Mouse (Mus musculus) heart, embryonic 10.5 days (tissue): ENCODE data around the gene Mlh1. TPM values are rescaled to one million over a fixed set of nuclear protein-coding genes. Genes with fewer than 3 reads are reported as not detected.

Experiments
- DNase-seq: peaks from one replicate; pipeline ENCODE4 v3.0.0-alpha.2; 2017; ENCODE audit warnings: low spot score
- H3K27ac ChIP-seq: fragments of 300-500 bp; sonication (generic); 2 replicates; pipeline ENCODE4 v1.5.1; 2016; ENCODE audit warnings: mild to moderate bottlenecking
- H3K27me3 ChIP-seq: fragments of 300-500 bp; sonication (generic); 2 replicates; pipeline ENCODE4 v1.6.1; 2016; ENCODE audit warnings: mild to moderate bottlenecking; ENCODE audit not compliant: poor library complexity, insufficient read depth, severe bottlenecking
- H3K36me3 ChIP-seq: fragments of 300-500 bp; sonication (generic); 2 replicates; pipeline ENCODE4 v1.6.1; 2016; ENCODE audit warnings: mild to moderate bottlenecking, moderate library complexity
- H3K4me1 ChIP-seq: fragments of 300-500 bp; sonication (generic); 2 replicates; pipeline ENCODE4 v1.6.1; 2016; ENCODE audit warnings: mild to moderate bottlenecking
- H3K4me3 ChIP-seq: fragments of 300-500 bp; sonication (generic); 2 replicates; pipeline ENCODE4 v1.5.1; 2016; ENCODE audit warnings: mild to moderate bottlenecking, moderate library complexity
- H3K9me3 ChIP-seq: fragments of 300-500 bp; sonication (generic); 2 replicates; pipeline ENCODE4 v1.6.1; 2016; ENCODE audit warnings: mild to moderate bottlenecking, moderate library complexity
- WGBS: fragments of 180-500 bp; shearing (Covaris S2); methylation state at CpG from one replicate; pipeline ENCODE4 v1.1.7; 2016; 5-methylcytosine and 5-hydroxymethylcytosine counted together
- polyA plus RNA-seq: library from polyadenylated mRNA; unstranded; fragments of >200 nt; fragmentation: Nextera tagmentation; extraction: Ambion mirVana; gene quantifications from 2 replicates; pipeline ENCODE4 v1.2.1, GENCODE M21; 2016

Gene Mlh1
- polyA plus RNA-seq: 51.7 and 52.6 TPM in 2 replicates

DNA sequence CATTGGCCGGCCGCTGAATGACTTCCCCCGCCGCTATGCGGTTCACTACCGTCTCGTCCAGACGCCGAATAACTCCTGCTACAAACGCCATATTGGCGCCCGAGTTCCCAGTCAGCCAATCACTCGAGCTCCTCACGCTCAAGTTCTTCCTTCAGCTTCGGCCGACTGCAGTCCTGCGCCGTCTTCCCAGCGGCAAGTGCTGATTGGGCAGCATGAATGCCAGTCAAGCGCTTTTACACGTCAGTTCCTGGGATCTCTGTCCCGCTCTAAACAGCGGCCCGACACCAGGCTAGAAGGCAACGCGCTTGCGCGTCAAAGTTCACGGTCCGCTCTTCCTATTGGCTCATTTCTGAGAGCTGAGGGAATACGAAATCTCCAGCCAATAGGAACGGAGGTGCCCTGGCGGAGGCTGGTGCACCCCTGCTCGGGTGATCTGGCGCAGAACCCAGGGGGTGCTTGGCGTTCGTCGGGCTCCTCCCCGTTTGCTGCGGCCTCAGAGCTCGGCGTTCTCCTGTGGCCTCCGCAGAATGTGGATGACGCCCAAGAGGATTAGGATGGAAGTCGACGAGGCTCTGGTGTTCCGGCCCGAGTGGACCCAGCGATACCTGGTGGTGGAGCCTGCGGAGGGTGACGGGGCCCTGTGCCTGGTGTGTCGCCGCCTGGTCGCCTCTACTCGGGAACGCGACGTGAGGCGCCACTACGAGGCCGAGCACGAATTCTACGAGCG is at the start of gene Mlh1, which contains the start of gene Epm2aip1:
Gene Mlh1, minus strand, starts transcription at position 358 of the 727 bp plus-strand sequence.
Gene Epm2aip1, plus strand, starts transcription at position 496 of the 727 bp plus-strand sequence.
- Histone ChIP-seq H3K27ac (peak within 1 kb of the TSS; percentile 97), H3K27me3 (no peaks in the 10 kb centered on the region), H3K9me3 (no peaks in the 10 kb centered on the region), H3K4me1 (peaks cover 43% of the 10 kb centered on the region), H3K4me3 (peak within 1 kb of the TSS; percentile 81), H3K36me3 (peaks cover 20% of the 10 kb centered on the region)
- peak; percentile 100 for DNase-seq
- WGBS: under 1% methylated on average over 64 of the region's 64 CpGs

DNA sequence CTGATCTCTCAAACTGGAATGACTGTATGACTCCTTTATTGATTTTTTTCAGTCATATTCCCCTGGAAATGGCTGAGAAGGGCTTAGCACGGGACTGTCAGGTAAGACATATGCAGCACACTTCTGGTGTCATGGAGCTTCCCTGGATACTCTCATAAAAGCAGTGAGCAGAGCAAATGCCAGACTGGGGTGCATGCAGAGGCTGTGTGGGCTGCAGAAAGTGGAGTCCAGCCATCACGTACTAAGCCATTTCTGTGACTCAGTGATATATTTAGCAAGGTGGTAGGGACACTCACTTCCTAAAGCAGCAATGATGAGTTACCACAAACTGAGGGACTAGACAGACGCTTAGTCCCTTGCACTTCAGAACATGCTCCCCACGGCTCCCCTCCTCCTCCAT is 49.3 kb upstream of the Mlh1 start:
- 62% methylated on average over 4 of the region's 4 CpGs for WGBS
- DNase-seq: no peak
- Histone ChIP-seq H3K27ac (no peak overlapping the region), H3K4me3 (no peak overlapping the region), H3K27me3 (0 out of 2 replicates have a peak, but pooled peaks cover 3% of the 10 kb centered on the region), H3K36me3 (no peaks in the 10 kb centered on the region), H3K4me1 (no peaks in the 10 kb centered on the region), H3K9me3 (no peaks in the 10 kb centered on the region)

DNA sequence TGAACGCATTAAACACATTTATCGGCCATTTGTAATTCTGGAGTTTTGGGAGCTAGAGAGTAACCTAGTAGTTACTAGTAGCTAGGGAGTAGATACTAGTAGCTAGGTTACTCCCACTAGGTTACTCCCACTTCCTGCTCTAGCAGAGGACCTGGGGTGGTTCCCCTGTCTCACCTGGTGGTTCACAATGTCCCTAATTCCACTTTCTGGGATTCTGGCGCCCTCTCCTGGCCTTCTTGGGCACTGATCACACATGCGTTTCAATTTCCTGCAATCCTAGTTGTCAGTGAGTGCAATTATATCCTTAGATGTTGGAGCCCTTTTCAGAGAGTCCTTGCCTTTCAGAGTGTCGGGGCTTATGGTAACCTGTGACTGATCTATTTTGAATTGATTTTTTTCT is 42.6 kb upstream of the Mlh1 start:
- H3K4me1 ChIP-seq: peaks cover 16% of the 10 kb centered on the region
- DNase-seq: no peak
- no peak overlapping the region for H3K27ac ChIP-seq
- H3K4me3 ChIP-seq: no peak overlapping the region
- 35% methylated on average over 5 of the region's 5 CpGs for WGBS
- peaks cover 58% of the 10 kb centered on the region for H3K27me3 ChIP-seq
- H3K36me3 ChIP-seq: no peaks in the 10 kb centered on the region
- no peaks in the 10 kb centered on the region for H3K9me3 ChIP-seq

- 22% methylated on average over 5 of the region's 5 CpGs for WGBS
- Histone ChIP-seq H3K36me3 (no peaks in the 10 kb centered on the region), H3K4me3 (no peak overlapping the region), H3K9me3 (no peaks in the 10 kb centered on the region), H3K27me3 (peaks cover 62% of the 10 kb centered on the region), H3K4me1 (peaks cover 16% of the 10 kb centered on the region), H3K27ac (no peak overlapping the region)
- DNase-seq: no peak
Measured at GRCm38 (mm10) chr9:111313793-111314192, 42.2 kb upstream of the Mlh1 start.

DNA sequence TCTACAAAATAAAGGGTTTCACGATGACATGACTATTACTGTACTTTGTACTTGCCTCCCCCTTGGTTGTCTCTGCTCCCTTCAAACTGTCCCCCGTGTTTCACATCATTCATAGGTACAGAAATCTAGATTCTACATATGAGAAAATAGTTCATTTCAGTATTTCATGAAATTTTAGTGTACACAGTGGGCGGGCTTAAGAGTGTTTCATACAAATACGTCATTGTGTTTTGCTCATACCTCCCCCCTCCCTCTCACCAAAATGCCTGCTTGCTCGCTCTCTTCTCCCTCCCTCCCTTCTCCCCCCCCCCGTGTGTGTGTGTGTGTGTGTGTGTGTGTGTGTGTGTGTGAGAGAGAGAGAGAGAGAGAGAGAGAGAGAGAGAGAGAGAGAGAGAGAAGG is 41.7 kb upstream of the Mlh1 start:
- Histone ChIP-seq H3K27ac (no peak overlapping the region), H3K27me3 (peaks cover 67% of the 10 kb centered on the region), H3K9me3 (no peaks in the 10 kb centered on the region), H3K36me3 (no peaks in the 10 kb centered on the region), H3K4me1 (peaks cover 16% of the 10 kb centered on the region), H3K4me3 (no peak overlapping the region)
- DNase-seq: no peak
- WGBS: 16% methylated on average over 5 of the region's 6 CpGs

GRCm38 (mm10) chr9:111312442-111313141 is 41.0 kb upstream of the Mlh1 start:
- no peaks in the 10 kb centered on the region for H3K9me3 ChIP-seq
- DNase-seq: no peak
- WGBS: under 1% methylated on average over 57 of the region's 59 CpGs
- peaks cover 67% of the 10 kb centered on the region for H3K27me3 ChIP-seq
- peaks cover 16% of the 10 kb centered on the region for H3K4me1 ChIP-seq
- H3K27ac ChIP-seq: peak overlapping the region; percentile 56
- H3K4me3 ChIP-seq: peak overlapping the region; percentile 67
- no peaks in the 10 kb centered on the region for H3K36me3 ChIP-seq

DNA sequence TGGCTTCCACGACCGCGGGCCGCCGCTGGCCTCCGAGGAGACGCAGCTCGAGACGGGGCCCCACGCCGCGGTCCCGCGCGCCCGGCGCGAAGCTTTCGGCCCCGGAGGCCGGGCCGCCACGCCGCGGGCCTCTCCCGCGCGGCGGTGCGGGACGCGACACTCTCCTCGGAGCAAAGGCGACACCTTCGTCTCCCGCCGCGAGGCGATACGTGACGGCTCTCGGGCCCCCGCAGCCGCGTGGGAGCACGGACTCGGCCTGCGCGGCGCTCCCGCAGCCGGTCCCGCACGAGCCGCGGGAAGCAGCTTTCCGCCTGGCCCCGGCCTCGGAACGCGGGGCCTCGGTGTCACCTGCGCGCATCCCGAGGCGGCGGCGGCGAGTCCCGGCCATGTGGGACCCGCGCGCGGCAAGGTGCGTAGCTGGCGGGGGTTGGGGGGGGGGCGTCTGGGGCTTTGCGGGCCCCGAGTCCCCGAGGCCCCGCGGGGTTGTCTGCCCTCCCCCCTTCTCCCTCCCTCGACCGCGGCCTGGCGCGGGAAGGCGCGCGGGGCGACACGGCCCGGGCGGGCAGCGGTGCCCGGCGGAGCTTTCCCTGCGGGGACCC is 40.4 kb upstream of the Mlh1 start:
- Histone ChIP-seq H3K4me1 (peaks cover 16% of the 10 kb centered on the region), H3K27me3 (peaks cover 67% of the 10 kb centered on the region), H3K36me3 (no peaks in the 10 kb centered on the region), H3K9me3 (no peaks in the 10 kb centered on the region), H3K4me3 (peak overlapping the region; percentile 67), H3K27ac (peak overlapping the region; percentile 56)
- 2% methylated on average over 73 of the region's 98 CpGs for WGBS
- DNase-seq: no peak

- H3K36me3 ChIP-seq: no peaks in the 10 kb centered on the region
- H3K27ac ChIP-seq: peak within 1 kb of the TSS; percentile 56
- peaks cover 67% of the 10 kb centered on the region for H3K27me3 ChIP-seq
- H3K4me1 ChIP-seq: peaks cover 16% of the 10 kb centered on the region
- no peaks in the 10 kb centered on the region for H3K9me3 ChIP-seq
- WGBS: 10% methylated on average over 68 of the region's 72 CpGs
- no peak for DNase-seq
- H3K4me3 ChIP-seq: peak within 1 kb of the TSS; percentile 67
Measured at GRCm38 (mm10) chr9:111311031-111311842, 39.6 kb upstream of the Mlh1 start, which contains the start of gene Trank1. Gene Trank1 (plus strand): TSS chr9:111311739.

DNA sequence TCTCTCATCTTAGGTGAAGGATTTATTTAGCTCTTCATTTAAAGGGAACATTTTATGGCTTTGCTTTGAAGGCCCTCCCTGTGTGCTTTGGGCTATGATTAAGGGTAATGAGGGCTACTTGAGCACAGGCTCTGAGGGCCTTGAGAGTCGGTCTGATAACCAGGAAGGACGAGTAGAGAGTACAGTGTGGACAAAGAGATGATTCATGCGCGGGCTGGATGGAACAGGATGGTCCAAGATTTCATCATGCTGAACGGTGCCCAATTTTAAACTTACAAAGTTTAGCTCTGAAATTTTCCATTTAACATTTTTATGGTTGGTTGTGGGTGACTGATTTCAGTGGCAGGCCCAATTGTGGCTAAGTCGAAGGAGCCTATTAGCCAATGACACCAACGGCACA is 34.6 kb upstream of the Mlh1 start:
- 79% methylated on average over 7 of the region's 7 CpGs for WGBS
- H3K27ac ChIP-seq: no peak overlapping the region

GRCm38 (mm10) chr9:111304036-111304435 is 32.4 kb upstream of the Mlh1 start:
- no peaks in the 10 kb centered on the region for H3K4me1 ChIP-seq
- no peaks in the 10 kb centered on the region for H3K9me3 ChIP-seq
- no peak overlapping the region for H3K27ac ChIP-seq
- H3K36me3 ChIP-seq: no peaks in the 10 kb centered on the region
- no peak for DNase-seq
- peaks cover 12% of the 10 kb centered on the region for H3K27me3 ChIP-seq
- H3K4me3 ChIP-seq: no peak overlapping the region
- WGBS: 88% methylated on average over 6 of the region's 6 CpGs

More for the DNA sequence above, 34.6 kb upstream of the Mlh1 start:
- Histone ChIP-seq H3K4me3 (no peak overlapping the region), H3K4me1 (0 out of 2 replicates have a peak, but pooled peaks cover under 1% of the 10 kb centered on the region), H3K27me3 (peaks cover 28% of the 10 kb centered on the region), H3K9me3 (no peaks in the 10 kb centered on the region), H3K36me3 (no peaks in the 10 kb centered on the region)
- DNase-seq: no peak

DNA sequence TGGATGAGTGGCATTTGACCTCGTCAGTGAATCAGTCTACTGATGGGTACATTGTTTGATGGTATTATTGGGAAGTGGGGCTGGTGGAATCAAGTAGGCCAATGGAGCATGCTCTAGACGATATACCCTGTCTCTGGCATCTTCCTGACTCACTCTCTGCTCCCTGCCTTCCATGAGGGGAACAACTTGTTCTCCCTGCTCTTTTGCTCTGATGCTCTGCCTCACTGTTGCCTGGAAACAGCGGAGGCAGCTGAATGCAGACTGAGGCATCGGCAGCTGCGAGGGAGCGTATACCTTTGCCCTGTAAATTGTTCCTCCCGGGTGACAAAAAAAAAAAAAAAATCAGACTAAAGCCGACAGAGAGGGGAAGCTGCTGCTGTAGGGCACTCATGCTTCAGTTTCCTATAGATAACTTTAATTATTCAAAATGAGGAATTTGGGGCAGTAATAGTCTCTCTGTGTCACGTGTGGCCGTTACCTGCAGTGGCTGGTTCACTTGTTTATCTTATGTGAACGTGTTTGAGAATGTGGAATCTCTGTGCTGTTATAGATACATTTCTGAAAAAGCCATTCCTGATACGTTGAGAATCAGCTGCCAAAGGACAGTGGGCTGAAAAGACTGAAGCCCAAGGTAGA is 30.7 kb upstream of the Mlh1 start:
- 73% methylated on average over 12 of the region's 12 CpGs for WGBS

GRCm38 (mm10) chr9:111298606-111299005 is 27.0 kb upstream of the Mlh1 start:
- 0 out of 2 replicates have a peak, but pooled peaks cover 5% of the 10 kb centered on the region for H3K27me3 ChIP-seq
- H3K4me1 ChIP-seq: no peaks in the 10 kb centered on the region
- no peaks in the 10 kb centered on the region for H3K36me3 ChIP-seq
- no peak for DNase-seq
- 88% methylated on average over 2 of the region's 2 CpGs for WGBS
- H3K27ac ChIP-seq: no peak overlapping the region
- no peaks in the 10 kb centered on the region for H3K9me3 ChIP-seq
- H3K4me3 ChIP-seq: no peak overlapping the region

More for the DNA sequence above, 30.7 kb upstream of the Mlh1 start:
- Histone ChIP-seq H3K4me3 (no peak overlapping the region), H3K4me1 (no peaks in the 10 kb centered on the region), H3K9me3 (no peaks in the 10 kb centered on the region), H3K27ac (no peak overlapping the region), H3K36me3 (no peaks in the 10 kb centered on the region), H3K27me3 (0 out of 2 replicates have a peak, but pooled peaks cover 5% of the 10 kb centered on the region)
- DNase-seq: no peak
